In the genomic region with DNA sequence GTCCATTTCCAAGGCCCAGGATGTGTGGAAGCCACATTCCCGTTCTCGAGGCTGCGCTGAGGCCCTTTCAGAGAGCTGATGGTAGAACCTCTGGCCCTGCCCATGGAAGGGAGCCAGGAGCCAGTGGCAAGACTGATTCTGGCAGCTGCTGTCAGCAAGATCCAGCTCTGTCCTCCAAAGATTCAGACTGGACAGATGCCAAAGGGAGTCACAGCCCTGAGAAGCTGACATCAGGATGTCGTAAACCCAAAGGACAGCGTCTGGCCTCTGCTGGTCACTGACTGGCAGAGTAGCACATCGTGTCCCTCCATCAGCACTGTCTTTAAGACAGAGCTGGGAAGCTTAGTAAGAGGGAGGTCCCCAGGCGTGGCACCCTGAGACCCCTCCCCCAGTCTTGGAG, we compare ENCODE assay signal across 7 mouse cellular contexts. TPM values are rescaled to one million over a fixed set of nuclear protein-coding genes. Genes with fewer than 3 reads are reported as not detected.
A peak's percentile ranks its signal among the peaks of the same experiment; 100 is the strongest.
DNase-seq lines count a peak whose midpoint lies in the region; ATAC-seq and TF ChIP-seq lines count a peak whose summit lies in the region.

No protein-coding gene starts in this region.

- peak; percentile 15 for DNase-seq in MEL (ENCODE audit: low read depth, low spot score)
- DNase-seq in adrenal gland, postnatal 25 days: peak; percentile 84
- no peak for DNase-seq in cerebellum, postnatal 4 days (ENCODE audit: low spot score in 2 of 2)
- no peak for DNase-seq in cerebellum, adult 9-10 months

- 42% methylated on average over 7 of the region's 7 CpGs for WGBS in intestine, embryonic 15.5 days
- 31% methylated on average over 7 of the region's 7 CpGs for WGBS in lung, embryonic 15.5 days

- H3K27ac ChIP-seq in MEL (ENCODE audit: control insufficient read depth, low read depth, low read length): no peak overlapping the region
- H3K27ac ChIP-seq in intestine, embryonic 15.5 days: peak overlapping the region; percentile 66
- H3K27ac ChIP-seq in lung, embryonic 15.5 days: peak overlapping the region; percentile 63

- TF ChIP-seq RAD21 in MEL (IDR thresholded peaks at IDR 0.05; ENCODE audit: low read depth, low read length): no peak

- no peak overlapping the region for H3K4me3 ChIP-seq in MEL (ENCODE audit: control insufficient read depth in 1 of 2, insufficient read depth in 1 of 2, low read depth in 2 of 2, low read length in 2 of 2)
- no peak overlapping the region for H3K4me3 ChIP-seq in intestine, embryonic 15.5 days (replicated peaks)
- H3K4me3 ChIP-seq in lung, embryonic 15.5 days: no peak overlapping the region

- no peaks in the 10 kb centered on the region for H3K9me3 ChIP-seq in MEL (replicated peaks; ENCODE audit: insufficient read depth, low read length)
- H3K9me3 ChIP-seq in intestine, embryonic 15.5 days: no peaks in the 10 kb centered on the region
- no peaks in the 10 kb centered on the region for H3K9me3 ChIP-seq in lung, embryonic 15.5 days

- no peak for TF ChIP-seq CTCF in MEL (IDR thresholded peaks at IDR 0.05 in 2 of 3, conservative IDR thresholded peaks at IDR 0.05 in 1 of 3; ENCODE audit: control insufficient read depth in 1 of 3, insufficient read depth in 1 of 3, low read depth in 2 of 3, low read length in 3 of 3, poor library complexity in 1 of 3, severe bottlenecking in 1 of 3)

- no peak for ATAC-seq in intestine, embryonic 15.5 days
- peak; percentile 28; the same call in 1 of the 2 replicates for ATAC-seq in lung, embryonic 15.5 days (ENCODE audit: borderline replicate concordance, extremely low read depth, low FRiP score, low TSS enrichment)
- ATAC-seq in monocyte, adult 5-6 weeks (replicated peaks; ENCODE audit: insufficient number of reproducible peaks, low FRiP score, low TSS enrichment, poor library complexity, severe bottlenecking): no peak

- H3K27me3 ChIP-seq in MEL (ENCODE audit: control insufficient read depth in 1 of 2, insufficient read depth in 2 of 2, low read length in 2 of 2): no peaks in the 10 kb centered on the region
- no peaks in the 10 kb centered on the region for H3K27me3 ChIP-seq in intestine, embryonic 15.5 days (replicated peaks)
- peaks cover 24% of the 10 kb centered on the region for H3K27me3 ChIP-seq in lung, embryonic 15.5 days

- H3K4me2 ChIP-seq in intestine, embryonic 15.5 days (replicated peaks): no peak overlapping the region
- 0 out of 2 replicates have a peak overlapping the region, but pooled peaks have one; percentile 45 for H3K4me2 ChIP-seq in lung, embryonic 15.5 days

- TF ChIP-seq POLR2A in MEL (IDR thresholded peaks at IDR 0.05; ENCODE audit: control insufficient read depth in 1 of 2, insufficient read depth in 1 of 2, low read depth in 1 of 2, low read length in 2 of 2, poor library complexity in 1 of 2): no peak

- no peaks in the 10 kb centered on the region for H3K36me3 ChIP-seq in MEL (ENCODE audit: control insufficient read depth in 1 of 2, insufficient read depth in 2 of 2, low read length in 2 of 2)
- H3K36me3 ChIP-seq in intestine, embryonic 15.5 days: no peaks in the 10 kb centered on the region
- H3K36me3 ChIP-seq in lung, embryonic 15.5 days: no peaks in the 10 kb centered on the region

- peaks cover 1% of the 10 kb centered on the region; the same call in 1 of the 2 replicates for H3K79me2 ChIP-seq in MEL (ENCODE audit: control insufficient read depth, insufficient read depth, low read length, poor library complexity)

- no peak overlapping the region for H3K9ac ChIP-seq in MEL (ENCODE audit: control insufficient read depth, low read depth, low read length, poor library complexity, severe bottlenecking)
- no peak overlapping the region for H3K9ac ChIP-seq in intestine, embryonic 15.5 days
- no peak overlapping the region for H3K9ac ChIP-seq in lung, embryonic 15.5 days

- peaks cover 0 to 11% of the 10 kb centered on the region in 2 experiments; a peak in 1 of 4 replicates for H3K4me1 ChIP-seq in MEL (ENCODE audit: control insufficient read depth in 1 of 2, insufficient read depth in 2 of 2, low read length in 2 of 2)
- peaks cover 34% of the 10 kb centered on the region for H3K4me1 ChIP-seq in intestine, embryonic 15.5 days (replicated peaks)
- peaks cover 74% of the 10 kb centered on the region for H3K4me1 ChIP-seq in lung, embryonic 15.5 days

- no peak for TF ChIP-seq EP300 in MEL (IDR thresholded peaks at IDR 0.05; ENCODE audit: low read depth in 1 of 2, low read length in 2 of 2)

TF ChIP-seq in MEL, 35 proteins besides CTCF, POLR2A, EP300 and RAD21:
- TF ChIP-seq SIN3A (IDR thresholded peaks at IDR 0.05; ENCODE audit: low read length): no peak
- TF ChIP-seq MEF2A (IDR thresholded peaks at IDR 0.05; ENCODE audit: extremely low read depth, insufficient replicate concordance, low read depth, low read length, poor library complexity, severe bottlenecking): no peak
- no peak for TF ChIP-seq MAZ (IDR thresholded peaks at IDR 0.05; ENCODE audit: low read depth, low read length)
- no peak for TF ChIP-seq TAL1 (IDR thresholded peaks at IDR 0.05; ENCODE audit: low read length)
- no peak for TF ChIP-seq POLR2AphosphoS2 (IDR thresholded peaks at IDR 0.05; ENCODE audit: low read length)
- no peak for TF ChIP-seq USF2 (IDR thresholded peaks at IDR 0.05; ENCODE audit: borderline replicate concordance in 1 of 2, insufficient read depth in 1 of 2, low read depth in 1 of 2, low read length in 2 of 2)
- TF ChIP-seq ZC3H11A (IDR thresholded peaks at IDR 0.05; ENCODE audit: low read depth, low read length): no peak

RNA-seq across cellular contexts. Expression of a gene that starts 2.9 kb away (rescaled TPM):
- total RNA-seq in MEL (2012; rRNA removed): 4.5 and 6.1 TPM in 2 replicates
- 10 to 100 TPM in 1 of 2 experiments, not detected in 1; 14.6 TPM for polyA plus RNA-seq in MEL (2012; ENCODE audit: insufficient read depth in 1 of 2, insufficient read length in 2 of 2, low read depth in 1 of 2, low replicate concordance in 2 of 2, missing spikeins in 1 of 2)
- 29.3 and 38.0 TPM in 2 replicates for total RNA-seq in adrenal gland, postnatal 25 days (2021)
- 30.9 and 37.8 TPM in 2 replicates for polyA plus RNA-seq in intestine, embryonic 15.5 days (2015; fragmentation: Nextera tagmentation; extraction: Ambion mirVana)
- 79.0 and 83.2 TPM in 2 replicates for polyA plus RNA-seq in lung, embryonic 15.5 days (2015; fragmentation: Nextera tagmentation; extraction: Ambion mirVana)
- 0.29 to 7.1 TPM (median 0.29 TPM) in 3 replicates for total RNA-seq in monocyte, adult 5-6 weeks (2017)

RNA-seq across cellular contexts. Expression of a gene that starts 28.6 kb away (rescaled TPM):
- 4,335 and 4,916 TPM in 2 replicates for total RNA-seq in MEL (2012; rRNA removed)
- polyA plus RNA-seq in MEL (2012; ENCODE audit: insufficient read depth in 1 of 2, insufficient read length in 2 of 2, low read depth in 1 of 2, low replicate concordance in 2 of 2, missing spikeins in 1 of 2): 1,000 to 10,000 TPM in 1 of 2 experiments, 100 to 1,000 TPM in 1; 995 to 1,182 TPM
- total RNA-seq in adrenal gland, postnatal 25 days (2021): 728 and 789 TPM in 2 replicates
- 577 and 672 TPM in 2 replicates for polyA plus RNA-seq in intestine, embryonic 15.5 days (2015; fragmentation: Nextera tagmentation; extraction: Ambion mirVana)
- 477 and 524 TPM in 2 replicates for polyA plus RNA-seq in lung, embryonic 15.5 days (2015; fragmentation: Nextera tagmentation; extraction: Ambion mirVana)
- total RNA-seq in monocyte, adult 5-6 weeks (2017): 1,771 to 2,174 TPM (median 1,777 TPM) in 3 replicates

RNA-seq across cellular contexts. Expression of a gene that starts 44.7 kb away (rescaled TPM):
- 9.3 and 10.7 TPM in 2 replicates for total RNA-seq in MEL (2012; rRNA removed)
- 10 to 100 TPM in 1 of 2 experiments, not detected in 1; 16.7 TPM for polyA plus RNA-seq in MEL (2012; ENCODE audit: insufficient read depth in 1 of 2, insufficient read length in 2 of 2, low read depth in 1 of 2, low replicate concordance in 2 of 2, missing spikeins in 1 of 2)
- total RNA-seq in adrenal gland, postnatal 25 days (2021): 16.1 and 19.6 TPM in 2 replicates
- polyA plus RNA-seq in intestine, embryonic 15.5 days (2015; fragmentation: Nextera tagmentation; extraction: Ambion mirVana): 11.4 and 12.7 TPM in 2 replicates
- 14.1 and 16.5 TPM in 2 replicates for polyA plus RNA-seq in lung, embryonic 15.5 days (2015; fragmentation: Nextera tagmentation; extraction: Ambion mirVana)
- total RNA-seq in monocyte, adult 5-6 weeks (2017): 16.9 to 23.7 TPM (median 20.6 TPM) in 3 replicates

RNA-seq across cellular contexts. Expression of a gene that starts 57.3 kb away (rescaled TPM):
- 287 and 295 TPM in 2 replicates for total RNA-seq in MEL (2012; rRNA removed)
- 100 to 1,000 TPM in 1 of 2 experiments, not detected in 1; 312 TPM for polyA plus RNA-seq in MEL (2012; ENCODE audit: insufficient read depth in 1 of 2, insufficient read length in 2 of 2, low read depth in 1 of 2, low replicate concordance in 2 of 2, missing spikeins in 1 of 2)
- total RNA-seq in adrenal gland, postnatal 25 days (2021): 132 and 145 TPM in 2 replicates
- polyA plus RNA-seq in intestine, embryonic 15.5 days (2015; fragmentation: Nextera tagmentation; extraction: Ambion mirVana): 172 TPM in 2 replicates
- polyA plus RNA-seq in lung, embryonic 15.5 days (2015; fragmentation: Nextera tagmentation; extraction: Ambion mirVana): 184 and 191 TPM in 2 replicates
- total RNA-seq in monocyte, adult 5-6 weeks (2017): 50.1 to 102 TPM (median 65.6 TPM) in 3 replicates

Comparison
In these comparisons a context has a peak if more than half of its experiments do, and no peak if none do; other contexts are left out.
1. DNase-seq: peak in MEL (single experiment) and adrenal gland, postnatal 25 days (single experiment); none in cerebellum, postnatal 4 days (0 of 2) and cerebellum, adult 9-10 months (single experiment).